Mouse (Mus musculus) monocyte, adult 5-6 weeks (primary cell): ENCODE results near the gene Lrp1. TPM values are rescaled to one million over a fixed set of nuclear protein-coding genes. Genes with fewer than 3 reads are reported as not detected.

Experiments
- ATAC-seq: fragments of 153-309, 156-312 bp; replicated peaks from 2 replicates; pipeline ENCODE4 v1.8.0; 2017; ENCODE audit warnings: mild to moderate bottlenecking; ENCODE audit not compliant: low TSS enrichment, insufficient number of reproducible peaks, severe bottlenecking, poor library complexity, low FRiP score
- total RNA-seq: library from RNA; stranded (forward); fragments of 200-1000, 200-491, 200-594 nt; gene quantifications from 3 replicates; pipeline ENCODE4 v1.2.3, GENCODE M21; 2017

Lrp1 gene
- total RNA-seq, 1 experiment from 2014 or later, result 171 TPM

- ATAC-seq, result no peak
Measured at GRCm38 (mm10) chr10:127619119-127619721, 1.7 kb downstream of the Lrp1 start.

GRCm38 (mm10) chr10:127618173-127618572 is 2.8 kb downstream of the Lrp1 start:
- no peak for ATAC-seq

GRCm38 (mm10) chr10:127617294-127617693 is 3.7 kb downstream of the Lrp1 start:
- no peak for ATAC-seq

GRCm38 (mm10) chr10:127616261-127616679 is 4.7 kb downstream of the Lrp1 start:
- ATAC-seq, result no peak

DNA sequence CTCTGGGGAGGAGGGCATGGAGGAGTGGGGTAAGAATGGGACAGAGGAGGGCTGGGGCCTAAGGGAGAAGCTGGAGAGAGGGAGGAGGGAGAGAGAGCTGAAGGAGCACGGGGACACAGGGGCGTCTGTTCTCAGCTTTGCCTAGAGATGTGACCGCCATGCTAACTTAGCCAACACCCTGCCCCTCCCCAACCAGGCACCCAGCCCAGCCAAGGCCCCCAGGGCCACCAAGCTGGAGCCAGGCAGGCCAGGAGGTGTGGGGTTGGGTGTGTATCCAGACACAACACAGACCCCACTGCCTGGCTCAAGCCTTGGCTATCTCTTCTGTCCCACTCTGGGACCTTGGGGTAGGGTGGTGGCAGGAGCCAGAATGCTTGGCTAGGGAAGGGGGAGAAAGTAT is 5.4 kb downstream of the Lrp1 start:
- no peak for ATAC-seq

DNA sequence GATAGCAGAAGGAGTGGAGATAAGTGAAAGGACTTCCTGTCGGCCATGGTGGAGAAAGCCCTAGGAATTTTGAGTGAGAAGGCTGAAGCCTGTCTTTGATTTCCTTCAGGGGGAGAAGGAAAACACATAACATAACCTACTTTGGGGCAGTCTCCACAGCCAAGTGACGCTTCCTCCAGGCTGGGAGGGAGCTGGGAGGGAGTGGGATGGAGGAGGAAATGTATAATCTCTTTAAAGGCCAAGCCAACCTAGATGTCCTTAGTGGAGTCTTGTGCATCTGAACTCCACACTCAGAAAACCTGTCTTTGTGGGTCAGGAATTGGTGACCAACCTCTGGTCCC is 5.9 kb downstream of the Lrp1 start:
- no peak for ATAC-seq

- ATAC-seq, result no peak
Measured at GRCm38 (mm10) chr10:127614236-127615033, 6.5 kb downstream of the Lrp1 start.

- no peak for ATAC-seq
Measured at GRCm38 (mm10) chr10:127612079-127612775, 8.7 kb downstream of the Lrp1 start.

- no peak for ATAC-seq
Measured at GRCm38 (mm10) chr10:127610066-127610415, 10.9 kb downstream of the Lrp1 start.

GRCm38 (mm10) chr10:127609415-127610065 is 11.4 kb downstream of the Lrp1 start:
- no peak for ATAC-seq

DNA sequence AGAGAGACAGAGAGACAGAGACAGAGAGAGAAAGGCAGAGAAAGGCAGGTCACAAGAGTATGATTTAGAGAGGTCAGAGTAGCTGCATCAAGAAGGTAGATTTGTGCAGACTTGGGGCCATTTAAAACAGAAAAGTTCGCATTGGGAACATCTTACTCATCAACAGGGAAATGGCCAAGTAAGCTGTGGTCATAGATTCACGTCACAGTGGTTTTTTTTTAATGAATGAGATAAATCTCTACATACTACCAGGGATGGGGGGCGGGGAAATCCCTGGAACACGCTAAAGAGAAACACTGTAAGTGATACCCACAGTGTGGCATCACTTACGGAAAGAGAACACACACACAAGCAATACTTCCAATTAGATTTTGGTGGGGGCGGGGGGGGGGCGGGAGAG is 13.9 kb downstream of the Lrp1 start:
- ATAC-seq, result no peak

GRCm38 (mm10) chr10:127605756-127606155 is 15.2 kb downstream of the Lrp1 start:
- ATAC-seq, result no peak

DNA sequence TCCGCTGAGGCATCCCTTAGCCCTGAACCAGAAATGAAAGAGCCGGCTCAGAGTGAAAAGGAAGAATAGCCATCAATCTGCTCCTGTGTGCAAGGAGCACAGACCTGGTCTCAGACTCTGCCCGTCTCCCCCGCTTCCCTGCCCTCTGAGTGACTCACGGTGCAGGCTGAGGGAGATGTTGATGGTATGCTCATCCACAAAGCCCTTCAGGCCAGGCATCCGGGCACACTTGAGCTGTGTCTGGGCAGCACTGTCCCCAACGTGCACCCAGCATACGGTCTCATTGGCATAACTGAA is 15.7 kb downstream of the Lrp1 start:
- no peak for ATAC-seq

DNA sequence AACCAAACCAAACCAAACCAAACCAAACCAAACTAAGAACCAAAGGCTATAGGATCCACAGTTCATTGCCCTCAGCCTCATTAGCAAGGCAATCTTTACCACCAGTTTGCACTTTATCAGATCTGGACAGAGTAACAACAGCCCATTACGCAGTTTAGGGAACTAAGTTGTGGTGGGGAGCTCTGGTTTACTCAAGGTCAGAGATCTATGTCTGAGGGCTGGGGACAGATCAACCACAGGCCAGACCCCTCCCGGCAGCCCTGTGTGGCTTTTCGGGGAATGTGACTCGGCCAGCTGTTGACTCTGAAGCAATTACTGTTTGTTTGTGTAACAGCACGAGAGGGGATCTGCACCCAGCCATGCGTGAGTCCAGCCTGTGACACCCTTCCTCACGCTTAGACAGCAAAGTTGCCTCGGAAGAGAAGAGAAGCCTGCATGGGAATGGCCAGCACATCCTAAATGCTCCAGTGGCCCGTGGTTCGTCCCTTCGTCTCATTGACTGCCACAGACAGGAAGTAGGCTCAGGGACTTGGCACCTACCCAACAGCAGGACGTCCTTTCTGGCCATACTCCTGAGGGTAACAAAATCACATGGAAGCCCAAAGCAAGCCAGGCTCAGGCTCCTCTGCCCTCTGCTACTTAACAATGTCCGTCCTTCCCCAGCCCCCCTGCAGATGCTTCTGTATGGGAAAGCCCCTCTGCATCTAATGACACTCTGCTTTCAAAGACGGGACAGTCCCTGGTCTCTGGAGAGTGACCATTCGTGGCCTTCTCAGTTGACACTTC is 16.3 kb downstream of the Lrp1 start:
- peak; percentile 77 for ATAC-seq

DNA sequence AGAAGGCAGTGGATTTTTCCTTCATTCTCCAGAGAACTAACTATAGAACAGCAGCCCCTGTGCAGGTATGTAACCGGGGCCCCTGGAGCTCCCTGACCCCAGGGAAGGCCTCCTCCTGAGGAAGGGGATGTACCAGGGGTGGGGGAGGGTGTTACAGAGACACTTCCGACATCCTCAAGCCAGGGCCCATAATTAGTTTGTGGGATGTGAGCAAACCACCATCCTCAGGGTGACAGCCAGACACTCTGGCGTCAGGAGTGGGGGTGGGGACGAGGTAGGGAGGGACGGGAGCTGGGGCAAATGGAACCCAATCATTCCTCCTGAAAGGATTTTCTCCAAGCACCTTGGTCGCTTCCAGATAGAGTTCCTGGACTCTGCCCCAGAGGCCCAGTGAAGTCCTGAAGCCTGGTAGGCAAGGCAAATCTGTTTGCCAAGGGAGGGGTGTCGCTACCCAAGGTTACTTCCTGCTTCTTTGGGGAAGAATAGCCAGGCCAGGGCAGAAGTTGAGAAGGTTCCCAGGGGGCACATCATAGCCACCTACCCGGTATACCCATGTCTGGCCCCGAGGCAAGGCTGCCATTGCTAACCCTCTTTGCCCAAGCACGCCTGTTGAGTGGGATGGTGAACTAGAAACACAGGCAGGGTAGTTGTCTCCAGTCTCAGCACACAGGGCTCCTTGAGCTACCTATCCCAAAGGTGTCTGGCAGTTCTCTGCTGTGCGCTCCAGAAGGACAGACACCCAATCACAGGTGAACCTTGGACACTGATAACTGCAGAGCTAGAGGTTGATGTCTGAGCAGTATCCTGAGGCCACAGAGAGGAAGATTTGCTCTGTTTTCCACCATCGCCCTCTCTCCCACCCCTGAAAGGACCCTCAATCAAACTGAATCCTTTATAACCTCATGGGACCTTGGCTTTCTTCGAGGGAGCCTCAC is 17.2 kb downstream of the Lrp1 start:
- peak; percentile 46 for ATAC-seq

GRCm38 (mm10) chr10:127602194-127602593 is 18.8 kb downstream of the Lrp1 start:
- no peak for ATAC-seq

DNA sequence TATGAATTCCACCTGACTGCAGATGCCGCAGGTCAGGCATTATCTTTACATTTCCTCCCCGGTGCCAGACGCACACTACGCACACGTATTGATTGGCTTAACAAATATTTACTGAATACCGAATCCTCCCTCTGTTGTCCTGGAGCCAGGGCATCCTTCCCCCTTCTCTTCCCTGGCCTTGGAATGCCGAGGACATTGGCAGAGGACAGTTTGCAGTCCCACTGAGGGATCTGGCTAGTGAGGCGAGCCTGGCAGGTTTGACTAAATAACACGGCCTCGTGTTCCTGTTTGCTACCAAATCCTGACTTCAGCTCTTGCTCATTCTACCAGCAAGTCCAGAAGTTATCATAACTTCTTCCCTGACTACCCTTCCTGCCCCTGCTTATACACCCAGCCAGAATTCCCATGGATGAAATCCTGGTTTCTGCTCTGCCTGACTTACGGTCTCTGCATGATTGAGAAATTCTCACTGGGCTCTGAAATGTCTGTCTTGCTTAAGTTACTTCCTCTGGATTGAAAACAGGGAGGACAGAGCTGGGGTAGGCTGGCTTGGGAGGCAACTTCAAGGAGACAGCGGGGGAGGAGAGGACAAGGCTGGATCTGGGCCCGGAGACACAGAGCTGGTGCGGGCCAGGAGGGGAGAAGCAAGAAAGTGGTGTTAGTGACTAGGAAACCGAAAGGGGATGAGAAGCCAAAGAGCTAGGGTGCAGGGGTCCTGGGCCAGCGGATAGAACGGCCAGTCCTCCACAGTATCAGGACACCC is 21.0 kb downstream of the Lrp1 start:
- no peak for ATAC-seq
